ENCODE assay signal across 14 mouse cellular contexts in genomic region chr13:63574601-63575000, GRCm38 (mm10).
"Had no signal": no experiment of that assay in that cellular context is flagged by ENCODE, and none has a peak within 500 bp of the region (broad histone marks: within the 10 kb centered on the region; RNA-seq: fewer than 3 reads in every experiment).

No protein-coding gene starts in this region.

- DNase-seq: kidney, adult 2 months; kidney, postnatal 25 days; layer of hippocampus, adult 9-11 months; liver, embryonic 13.5 days; thymus, adult 18-20 months; thymus, postnatal 4 days had no signal

- H3K4me3 ChIP-seq: layer of hippocampus, adult 2 months; limb, embryonic 12.5 days; liver, embryonic 13.5 days; midbrain, embryonic 12.5 days; neural tube, embryonic 12.5 days had no signal

- H3K4me2 ChIP-seq: liver, embryonic 13.5 days; midbrain, embryonic 12.5 days had no signal

- H3K36me3 ChIP-seq: limb, embryonic 12.5 days; liver, embryonic 13.5 days; midbrain, embryonic 12.5 days; midbrain, embryonic 15.5 days; neural tube, embryonic 12.5 days had no signal

- ATAC-seq: intestine, postnatal 0 days; midbrain, embryonic 15.5 days had no signal

- H3K27ac ChIP-seq: kidney, postnatal 0 days; layer of hippocampus, adult 2 months; limb, embryonic 12.5 days; liver, embryonic 13.5 days; macrophage; midbrain, embryonic 12.5 days; midbrain, embryonic 15.5 days; neural tube, embryonic 12.5 days had no signal

- H3K9ac ChIP-seq: limb, embryonic 12.5 days; liver, embryonic 13.5 days; midbrain, embryonic 12.5 days; midbrain, embryonic 15.5 days; neural tube, embryonic 12.5 days had no signal

- H3K9me3 ChIP-seq: limb, embryonic 12.5 days; liver, embryonic 13.5 days; midbrain, embryonic 12.5 days; midbrain, embryonic 15.5 days; neural tube, embryonic 12.5 days had no signal
